Mouse (Mus musculus) right cerebral cortex, postnatal 10 days (tissue): ENCODE data around the gene Rint1.

ENCODE experiments used
- DNase-seq, 2 experiments: peaks; one replicate each; pipeline ENCODE4 v3.0.0; 2021; ENCODE audit warnings: low spot score in 2 of 2

The Rint1 gene

DNA sequence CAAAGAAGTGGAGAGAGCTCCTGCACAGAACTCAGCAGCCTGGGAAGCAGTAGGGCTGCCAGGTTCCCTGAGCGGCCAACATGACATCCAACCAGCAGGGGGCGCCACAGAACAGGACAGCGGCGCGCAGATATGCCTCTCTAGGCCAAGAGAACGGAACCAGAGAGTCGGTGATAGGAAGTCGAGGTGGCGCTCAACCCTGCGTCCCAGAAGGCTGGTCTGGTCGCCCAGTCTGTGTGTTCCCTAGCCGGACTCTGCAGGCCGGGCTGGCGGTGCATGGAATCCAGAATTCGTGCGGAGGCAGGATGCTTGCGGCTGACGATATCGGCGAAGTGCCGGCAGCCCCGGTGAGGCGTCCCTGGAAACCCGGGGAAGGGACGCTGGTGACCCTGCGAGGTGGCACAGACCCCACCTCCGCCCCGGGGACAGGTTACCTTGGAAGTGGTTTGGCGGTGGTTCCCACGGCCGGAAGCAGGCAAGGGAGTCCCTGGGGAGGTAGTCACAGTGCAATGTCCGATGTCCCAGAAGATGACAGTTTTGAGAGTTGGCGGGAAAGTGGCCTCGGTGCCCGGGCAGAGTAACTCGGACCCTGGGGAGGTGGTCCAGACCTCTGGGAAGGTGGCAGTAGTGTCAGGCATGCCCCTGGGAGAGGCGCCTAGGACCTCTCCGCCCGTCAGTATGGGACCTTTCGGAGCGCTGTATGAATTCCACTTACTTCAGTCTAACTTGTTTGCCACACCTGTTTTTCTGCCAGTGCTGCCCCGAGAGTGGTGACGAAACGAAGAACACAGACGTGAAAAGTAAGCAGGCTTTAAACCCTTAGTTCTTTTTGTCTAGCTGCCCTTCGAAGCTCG lies at the start of gene Rint1:
Rint1 (plus strand) TSS at position 176 of the 854 bp plus-strand sequence.
- DNase-seq, result peak; percentile 95 to 96

- no peak for DNase-seq
Measured at GRCm38 (mm10) chr5:23743261-23743660, 44.2 kb upstream of the Rint1 start.

GRCm38 (mm10) chr5:23749882-23750281 lies 37.6 kb upstream of the Rint1 start:
- DNase-seq, result no peak

DNA sequence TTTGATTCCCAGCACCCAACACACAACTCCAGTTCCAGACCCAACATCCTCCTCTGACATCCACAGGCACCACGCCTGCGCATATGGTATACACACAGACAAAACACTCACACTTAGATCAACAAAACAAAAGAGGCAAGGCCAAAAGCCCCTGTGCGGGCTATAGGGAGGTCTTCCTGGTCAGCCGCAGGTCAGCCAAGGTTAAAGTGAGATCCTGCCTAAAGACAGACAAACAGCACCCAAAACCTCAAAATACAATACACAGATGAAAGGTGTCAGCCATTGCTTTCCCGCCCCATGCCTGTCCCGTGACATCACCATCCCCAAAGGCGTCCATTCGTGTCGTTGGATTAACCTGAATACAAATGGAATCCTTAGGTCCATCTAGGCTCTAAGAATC lies 31.9 kb upstream of the Rint1 start:
- DNase-seq, result no peak

DNA sequence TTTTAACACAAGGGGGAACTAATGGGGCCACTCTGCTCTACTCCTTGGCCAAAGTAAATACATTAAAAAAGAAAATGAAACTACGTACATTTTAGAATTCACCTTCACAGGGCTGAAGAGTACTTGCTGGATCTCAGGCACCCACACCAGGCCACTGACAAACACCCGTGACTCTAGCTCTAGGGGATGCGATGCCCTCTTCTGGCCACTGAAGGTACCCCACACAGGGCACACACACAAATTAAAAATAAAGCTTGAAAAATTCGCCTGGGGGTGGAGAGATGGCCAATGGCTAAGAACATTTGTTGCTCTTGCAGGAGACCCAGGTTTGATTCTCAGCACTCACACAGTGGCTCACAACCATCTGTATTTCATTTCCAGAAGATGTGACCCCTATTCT lies 31.1 kb upstream of the Rint1 start:
- DNase-seq, result no peak

DNA sequence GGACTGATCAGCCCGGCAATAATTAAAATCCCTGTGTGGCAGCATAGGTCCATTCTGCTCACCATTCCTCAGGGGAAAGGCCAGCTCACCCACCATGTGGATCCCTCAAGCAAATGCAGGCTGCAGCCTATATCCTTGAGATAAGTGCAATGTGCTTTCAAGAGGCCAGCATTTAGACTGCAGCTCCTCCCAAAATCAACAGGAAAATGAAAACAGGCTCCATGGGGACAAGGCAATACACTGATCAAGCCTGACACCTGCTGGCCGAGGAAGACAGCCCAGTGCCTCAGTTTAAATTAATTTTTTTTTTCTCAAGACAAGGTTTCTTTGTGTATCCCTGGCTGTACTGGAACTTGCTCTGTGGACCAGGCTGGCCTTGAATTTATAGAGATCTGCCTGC lies 28.9 kb upstream of the Rint1 start:
- peak in 1 of 2 experiments; percentile 62 for DNase-seq

- no peak for DNase-seq
Measured at GRCm38 (mm10) chr5:23762531-23762930, 25.0 kb upstream of the Rint1 start.

GRCm38 (mm10) chr5:23764557-23764956 lies 23.0 kb upstream of the Rint1 start:
- DNase-seq, result peak in 1 of 2 experiments; percentile 56

DNA sequence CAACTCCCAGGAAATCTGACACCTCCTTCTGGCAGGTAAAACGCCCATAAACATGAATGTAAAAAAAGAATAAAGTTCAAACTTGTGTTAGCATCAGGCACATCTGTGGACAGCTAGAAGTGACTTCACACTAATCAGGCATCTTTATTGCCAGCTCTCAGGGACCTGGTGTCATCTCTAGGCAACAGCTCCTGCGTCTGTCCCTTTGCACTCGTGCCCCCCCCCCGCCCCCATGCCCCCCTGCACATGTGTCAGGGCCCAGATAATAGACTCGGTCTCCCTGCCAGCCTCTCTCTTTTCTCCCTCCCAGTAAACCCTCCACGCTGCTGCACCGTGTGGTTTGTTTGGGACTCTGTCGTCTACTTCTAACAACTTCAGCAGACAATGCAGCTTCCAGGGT lies 16.4 kb upstream of the Rint1 start:
- DNase-seq, result no peak

- no peak for DNase-seq
Measured at GRCm38 (mm10) chr5:23774186-23774585, 13.3 kb upstream of the Rint1 start.

DNA sequence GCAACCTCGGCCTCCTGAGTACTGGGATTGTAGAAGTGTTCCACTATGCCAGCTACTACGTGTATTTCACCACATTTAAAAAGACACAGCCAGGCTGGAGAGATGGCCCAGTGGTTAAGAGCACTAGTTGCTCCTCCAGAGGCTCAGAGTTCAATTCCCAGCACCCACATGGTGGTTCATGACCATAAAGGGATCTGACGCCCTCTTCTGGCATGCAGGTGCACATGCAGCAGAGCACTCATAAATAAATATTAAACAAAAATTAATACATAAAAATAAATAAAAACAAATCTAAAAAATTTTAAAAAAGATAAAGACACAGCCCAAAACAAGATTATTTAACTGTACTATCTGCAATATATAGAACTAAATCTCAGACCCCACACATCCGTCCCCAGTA lies 7.0 kb upstream of the Rint1 start:
- DNase-seq, result no peak

- DNase-seq, result no peak
Measured at GRCm38 (mm10) chr5:23781172-23781571, 6.3 kb upstream of the Rint1 start.

- DNase-seq, result no peak
Measured at GRCm38 (mm10) chr5:23782051-23782810, 5.3 kb upstream of the Rint1 start.

GRCm38 (mm10) chr5:23782931-23783877 lies 4.3 kb upstream of the Rint1 start, which contains the start of gene Pus7:
Pus7 (minus strand) TSS chr5:23783711.
- peak; percentile 89 for DNase-seq

DNA sequence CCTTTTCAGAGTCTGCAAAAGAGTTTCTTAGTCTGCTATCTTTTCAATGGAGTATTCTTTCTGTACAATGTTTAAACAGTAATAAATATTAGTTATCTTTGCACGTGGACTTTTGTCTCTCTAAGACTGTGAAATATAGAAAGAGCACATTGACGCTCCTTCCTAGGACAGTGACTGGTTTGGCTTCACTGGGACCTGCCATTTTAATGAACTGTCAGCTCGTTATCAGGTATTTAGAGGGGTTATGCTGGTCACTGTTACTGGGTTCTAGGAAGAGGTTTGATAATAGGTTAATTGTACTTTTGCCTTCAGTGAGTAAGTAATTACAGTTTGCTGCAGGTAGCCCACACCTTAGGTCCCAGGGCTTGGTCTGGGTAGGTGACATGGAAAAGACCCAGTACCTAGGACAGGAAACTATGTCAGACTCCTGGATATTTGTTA lies 899 bp downstream of the Rint1 start:
- no peak for DNase-seq

GRCm38 (mm10) chr5:23789078-23789612 lies 1.6 kb downstream of the Rint1 start:
- DNase-seq, result no peak

GRCm38 (mm10) chr5:23792726-23793125 lies 5.2 kb downstream of the Rint1 start:
- no peak for DNase-seq

GRCm38 (mm10) chr5:23814841-23815240 lies 27.3 kb downstream of the Rint1 start:
- DNase-seq, result no peak

DNA sequence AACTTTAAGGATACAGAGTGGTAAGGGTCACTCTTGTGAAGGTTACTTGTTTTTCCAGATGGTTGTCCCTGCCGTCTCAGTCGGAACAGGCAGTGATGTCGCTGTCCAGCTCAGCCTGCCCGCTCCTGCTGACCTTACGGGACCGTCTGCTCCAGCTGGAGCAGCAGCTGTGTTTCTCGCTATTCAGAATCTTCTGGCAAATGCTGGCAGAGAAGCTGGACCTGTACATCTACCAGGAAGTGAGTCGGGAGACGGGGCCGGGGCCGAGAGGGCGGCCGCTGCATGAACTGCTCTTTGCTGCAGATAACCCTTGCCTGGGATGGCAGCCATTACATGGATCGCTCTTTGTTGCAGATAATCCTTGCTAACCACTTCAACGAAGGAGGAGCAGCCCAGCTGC lies 29.2 kb downstream of the Rint1 start:
- DNase-seq, result no peak

DNA sequence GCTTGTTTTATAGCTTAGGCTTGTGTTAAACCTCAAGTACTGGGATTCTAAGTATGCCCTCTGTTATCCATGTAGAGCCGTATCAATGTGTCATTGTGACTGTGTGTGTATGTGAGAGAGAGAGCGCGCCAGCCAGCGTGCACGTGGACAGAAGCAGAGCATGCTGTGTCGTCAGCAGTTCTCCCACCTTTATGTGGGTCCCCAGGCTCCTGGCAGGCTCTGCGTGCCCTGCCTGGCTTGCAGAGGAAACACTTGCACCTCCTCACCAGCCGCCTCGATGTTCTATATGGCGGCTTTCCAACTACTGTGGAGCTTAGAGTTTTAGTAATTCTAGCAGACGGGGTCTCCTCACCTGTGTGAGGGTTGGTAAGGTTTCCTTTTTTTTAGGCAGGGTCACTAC lies 34.8 kb downstream of the Rint1 start:
- no peak for DNase-seq

DNA sequence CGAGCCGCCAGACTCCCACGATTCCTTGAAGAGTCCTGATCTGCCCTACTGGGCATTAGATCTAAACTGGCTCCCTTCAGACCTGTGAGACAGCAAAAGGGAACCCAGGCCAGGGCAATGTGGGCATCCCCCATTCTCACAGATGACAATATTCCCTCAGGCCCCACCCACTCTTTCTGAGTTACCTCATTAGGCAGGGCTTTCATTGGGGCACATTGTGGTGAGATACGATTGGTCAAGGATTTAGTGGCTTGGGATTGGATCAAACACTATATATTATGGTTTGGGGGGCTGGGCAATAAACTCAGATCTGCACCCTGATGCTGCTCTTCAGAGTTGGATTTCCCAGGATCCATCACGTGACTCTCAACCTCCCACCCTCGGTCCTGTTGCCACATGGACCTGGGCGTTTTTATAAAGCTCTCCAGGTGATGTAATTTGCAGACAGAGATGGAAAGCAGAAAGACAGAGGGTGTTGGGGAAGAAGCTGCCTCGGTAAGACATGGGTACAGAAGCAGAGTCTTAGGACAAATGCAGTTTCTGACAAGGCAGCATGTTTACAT lies 36.7 kb downstream of the Rint1 start:
- DNase-seq, result no peak
